Mouse (Mus musculus) naive thymus-derived CD4-positive, alpha-beta T cell, adult 5 months (primary cell): ENCODE data around the gene Selenok. TPM values are rescaled to one million over a fixed set of nuclear protein-coding genes. Genes with fewer than 3 reads are reported as not detected.

ENCODE experiments used
- polyA plus RNA-seq: library from polyadenylated mRNA; unstranded; fragments of 100-300 nt; shearing (Covaris generic); gene quantifications from one replicate; pipeline ENCODE4 v1.2.1, GENCODE M21; 2017

Gene Selenok
- 380 TPM for polyA plus RNA-seq

DNA sequence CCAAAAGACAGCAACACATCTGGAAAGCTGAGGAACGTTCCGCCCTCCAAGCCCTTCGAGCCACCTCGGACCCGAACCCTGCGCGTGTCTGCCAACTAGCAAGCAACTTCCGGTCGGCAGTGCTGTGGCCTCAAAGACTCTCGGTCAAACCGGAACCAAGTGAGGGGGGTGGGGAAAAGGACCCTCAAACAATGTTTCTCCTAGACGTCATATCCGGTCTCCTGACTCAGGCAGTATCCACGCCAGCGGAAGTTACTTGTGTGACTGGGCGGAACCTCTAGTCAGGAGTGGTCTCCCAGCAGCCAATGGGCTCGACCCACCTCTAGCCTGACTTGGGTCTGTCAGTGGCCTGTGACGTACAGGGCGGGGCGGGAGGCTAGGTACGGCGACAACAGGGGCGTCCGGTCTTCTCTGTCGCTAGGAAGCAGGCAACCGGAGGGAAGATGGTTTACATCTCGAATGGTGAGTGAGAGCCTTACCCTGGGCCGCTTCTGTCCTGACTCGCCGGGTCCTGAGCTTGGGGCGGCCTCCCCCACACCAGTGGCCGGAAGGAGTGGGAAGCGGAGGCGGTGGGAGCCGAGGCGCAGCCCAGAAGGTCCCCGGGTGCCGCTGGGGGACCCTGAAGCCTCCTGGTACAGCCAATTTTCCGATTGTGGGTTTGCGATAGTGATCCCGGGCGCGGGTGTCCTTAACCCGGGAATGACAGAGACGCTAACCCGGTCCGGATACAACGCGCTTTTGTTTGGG is at the start of gene Selenok:
Gene Selenok (plus strand): TSS at position 234 of the 747 bp plus-strand sequence.

DNA sequence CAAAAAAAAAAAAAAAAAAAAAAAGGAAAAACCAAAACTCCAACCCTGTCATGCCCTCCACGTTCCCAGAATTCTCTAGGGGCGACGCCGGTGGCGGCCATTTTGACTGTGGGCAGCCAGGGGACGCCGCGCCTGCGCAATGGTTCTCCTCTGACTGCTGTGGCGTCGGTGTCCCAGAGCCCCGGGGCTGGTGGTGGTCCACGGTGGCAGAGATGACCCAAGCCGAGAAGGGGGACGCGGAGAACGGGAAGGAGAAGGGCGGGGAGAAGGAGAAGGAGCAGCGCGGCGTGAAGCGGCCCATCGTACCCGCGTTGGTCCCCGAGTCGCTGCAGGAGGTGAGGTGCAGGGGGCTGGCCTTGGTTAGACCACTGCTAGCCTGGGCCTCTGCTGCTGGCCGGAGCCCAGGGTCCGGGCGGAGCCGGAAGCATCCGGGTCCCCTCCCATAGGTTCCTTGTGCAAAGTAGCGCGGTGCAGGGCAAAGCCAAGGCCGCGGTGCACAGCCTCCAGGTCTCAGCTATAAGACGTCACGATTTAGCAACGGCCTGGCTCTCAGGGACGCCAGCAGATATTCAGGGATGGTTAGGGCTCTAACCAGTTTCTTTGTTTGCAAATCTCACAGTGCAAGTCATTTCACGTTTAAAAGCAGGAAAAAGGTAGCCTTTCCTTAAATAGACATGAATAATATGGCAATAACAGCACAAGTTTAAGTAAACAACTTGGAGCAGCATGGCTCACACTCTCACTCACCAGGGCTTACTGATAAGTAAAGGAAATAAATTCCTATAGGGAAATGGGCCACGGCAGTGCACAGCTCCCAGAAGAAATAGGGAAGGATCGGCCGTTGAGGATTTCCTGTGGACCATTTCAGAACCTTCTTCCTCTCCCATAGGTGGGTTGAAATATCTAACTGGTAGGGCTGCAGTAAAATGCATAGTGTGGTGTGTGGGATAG is 10.4 kb downstream of the Selenok start, which contains the start of gene Actr8:
Gene Actr8 (plus strand): TSS at position 84 of the 951 bp plus-strand sequence.

DNA sequence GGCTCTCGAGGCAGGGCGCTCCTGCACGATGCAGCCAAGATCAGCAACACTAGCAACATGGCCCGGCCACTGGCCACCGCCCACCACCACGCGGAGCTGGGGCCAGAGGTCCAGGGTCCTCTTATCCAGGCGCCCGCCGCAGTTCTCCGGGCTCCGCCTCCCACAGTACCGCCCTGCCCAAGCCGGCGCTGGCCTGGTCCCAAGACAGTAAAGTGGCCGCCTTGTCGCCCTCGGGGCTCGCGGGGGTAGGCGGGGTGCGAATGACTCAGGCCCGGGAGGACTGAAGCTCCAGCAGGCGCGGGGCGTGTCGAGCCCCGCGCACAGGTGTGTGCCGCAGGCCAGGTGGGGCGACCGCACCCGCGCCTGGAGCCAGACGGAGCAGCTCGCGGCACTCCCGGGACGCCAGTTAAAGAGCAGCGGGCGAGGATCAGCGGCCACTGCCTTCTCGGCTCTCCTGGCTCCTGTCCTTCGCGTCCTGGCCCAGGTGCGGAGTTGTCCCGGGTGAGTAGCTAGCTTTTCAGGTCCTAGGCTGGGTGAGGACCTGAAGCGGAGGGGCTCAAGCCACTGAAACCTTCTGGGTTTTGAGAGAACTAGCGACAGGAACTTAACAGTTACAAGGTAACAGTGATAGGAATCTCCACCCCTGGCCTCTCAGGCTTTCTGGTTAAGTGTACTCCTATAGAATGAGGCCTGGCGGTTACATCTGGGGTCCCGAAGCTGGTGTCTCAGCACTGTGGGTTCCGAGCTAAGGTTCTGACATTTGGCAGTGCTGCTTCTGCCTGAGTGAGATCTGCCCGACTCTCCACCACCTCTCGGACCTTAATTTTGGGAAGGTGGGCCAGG is 40.8 kb downstream of the Selenok start, which contains the start of the genes Il17rb and Chdh:
Gene Il17rb (minus strand): TSS at position 164 of the 843 bp plus-strand sequence.
Gene Chdh (plus strand): TSS at position 291 of the 843 bp plus-strand sequence.

Other genes starting within 250 kb of the Selenok start
- gene Cacna2d3, start 246.4 kb upstream of the Selenok start, polyA plus RNA-seq: 0.25 TPM
- gene Actr8, start 10.0 kb downstream of the Selenok start, polyA plus RNA-seq: 54.4 TPM
- gene Il17rb, start 40.6 kb downstream of the Selenok start, polyA plus RNA-seq: 1.4 TPM
- 1.1 TPM for gene Chdh, start 40.7 kb downstream of the Selenok start, polyA plus RNA-seq